Mouse (Mus musculus) T-helper 17 cell (primary cell): ENCODE data around the gene C1ql3.

Experiments
- in situ Hi-C, 2 experiments: fragments of 300-600 bp; cut with MboI, MseI; formaldehyde crosslinking; loops; 1 replicate in 1 of 2; 2 replicates in 1 of 2; pipeline ENCODE4 v1.15.1; 2025; ENCODE audit warnings: high pct_unique_total_duplicates in 2 of 2

Gene C1ql3

DNA sequence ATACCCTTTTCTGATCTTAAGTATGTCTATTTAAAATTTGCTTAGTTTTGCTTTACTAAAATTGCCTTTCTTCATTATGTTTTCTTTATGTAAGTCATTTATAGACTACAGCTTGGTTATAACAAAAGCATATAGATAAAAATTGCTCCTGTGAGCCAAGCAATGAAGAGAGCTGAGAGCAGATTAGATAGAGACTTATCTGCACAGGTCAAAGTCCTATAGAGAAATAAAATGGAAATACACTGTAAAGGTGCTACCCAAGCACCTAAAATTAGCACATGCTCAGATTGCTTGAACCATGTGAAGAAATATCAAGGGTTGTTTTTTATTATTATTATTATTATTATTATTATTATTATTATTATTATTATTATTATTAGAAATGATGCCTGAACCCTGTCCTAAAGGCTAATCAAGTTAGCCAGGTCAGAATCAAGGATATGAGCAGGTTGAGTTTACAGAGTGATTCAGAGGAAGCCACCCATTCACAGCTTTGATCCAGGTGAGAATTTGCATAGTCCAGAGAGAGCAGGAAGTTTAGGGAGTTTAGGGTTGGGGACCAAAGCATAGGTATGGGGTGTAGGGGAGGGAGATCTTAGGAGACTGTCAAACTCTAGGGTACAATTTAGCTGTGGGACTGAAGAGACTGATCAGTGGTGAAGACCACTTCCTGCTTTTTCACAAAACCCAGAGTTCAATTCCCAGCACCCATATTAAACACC lies 54.7 kb downstream of the C1ql3 start:
- in situ Hi-C loops = loop anchor here in 1 of 2 experiments (25.0 kb wide), 1 partner anchor 655 kb away; no protein-coding TSS in a partner anchor
